Mouse (Mus musculus) heart, postnatal 0 days (tissue): ENCODE measurements around the gene Pgbd5.

Experiments used
- CTCF ChIP-seq: IDR thresholded peaks from 2 replicates; pipeline ENCODE4 v1.5.1; 2016; ENCODE audit warnings: antibody characterized with exemption, control low read depth, low read depth
- EP300 ChIP-seq: IDR thresholded peaks from 2 replicates; pipeline ENCODE4 v1.6.1; 2016; ENCODE audit warnings: antibody characterized with exemption, low read depth

GRCm38 (mm10) chr8:124450192-124450895 is 10.9 kb upstream of the Pgbd5 start:
- TF ChIP-seq CTCF (no peak), EP300 (no peak)
